Mouse (Mus musculus) stomach, postnatal 0 days (tissue): ENCODE results near the gene Igsf21.

Experiments used
- CTCF ChIP-seq: IDR thresholded peaks from 2 replicates; pipeline ENCODE4 v1.5.1; 2016; ENCODE audit warnings: antibody characterized with exemption, low read depth, mild to moderate bottlenecking, moderate library complexity
- EP300 ChIP-seq: optimal IDR thresholded peaks from 2 replicates; pipeline ENCODE3; 2016; ENCODE audit warnings: antibody characterized with exemption

GRCm38 (mm10) chr4:140258968-140259367 is 12.4 kb upstream of the Igsf21 start:
- no peak for TF ChIP-seq EP300
- TF ChIP-seq CTCF, result peak; percentile 34; the same call in 1 of the 2 replicates
